Mouse (Mus musculus) heart, postnatal 0 days (tissue): ENCODE measurements around the gene Plekha1.

Experiments used
- CTCF ChIP-seq: IDR thresholded peaks from 2 replicates; pipeline ENCODE4 v1.5.1; 2016; ENCODE audit warnings: antibody characterized with exemption, control low read depth, low read depth
- EP300 ChIP-seq: IDR thresholded peaks from 2 replicates; pipeline ENCODE4 v1.6.1; 2016; ENCODE audit warnings: antibody characterized with exemption, low read depth

GRCm38 (mm10) chr7:130948563-130949208 is 83.1 kb downstream of the Plekha1 start:
- TF ChIP-seq CTCF (no peak), EP300 (no peak)
